Mouse (Mus musculus) thymus, postnatal 14 days (tissue): ENCODE results near the gene Sema6d.

Experiments used
- DNase-seq: peaks from one replicate; pipeline ENCODE4 v3.0.0; 2021

The Sema6d gene

DNA sequence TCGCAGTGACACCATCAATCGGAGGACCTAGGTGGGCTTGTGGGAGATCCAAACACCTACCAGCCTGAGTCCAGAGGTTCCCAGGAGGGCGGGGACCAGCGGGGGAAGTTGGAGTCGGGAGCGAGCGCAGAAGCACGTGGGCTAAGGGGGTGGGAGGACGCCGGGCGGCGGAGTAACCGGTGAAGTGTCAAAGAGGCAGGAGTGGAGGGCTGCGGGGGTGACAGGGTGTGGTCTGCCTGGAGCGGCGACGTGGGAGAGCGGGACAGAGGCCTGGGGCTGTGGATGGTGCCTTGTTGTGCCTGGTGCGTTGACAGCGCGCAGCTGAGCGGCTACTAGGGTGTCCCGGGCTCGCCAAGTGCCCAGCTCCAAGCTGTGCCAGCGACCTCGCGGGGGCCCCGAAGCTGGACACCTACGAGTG lies at the start of gene Sema6d:
Gene Sema6d, plus strand, starts transcription at position 157 of the 418 bp plus-strand sequence.
- no peak for DNase-seq

DNA sequence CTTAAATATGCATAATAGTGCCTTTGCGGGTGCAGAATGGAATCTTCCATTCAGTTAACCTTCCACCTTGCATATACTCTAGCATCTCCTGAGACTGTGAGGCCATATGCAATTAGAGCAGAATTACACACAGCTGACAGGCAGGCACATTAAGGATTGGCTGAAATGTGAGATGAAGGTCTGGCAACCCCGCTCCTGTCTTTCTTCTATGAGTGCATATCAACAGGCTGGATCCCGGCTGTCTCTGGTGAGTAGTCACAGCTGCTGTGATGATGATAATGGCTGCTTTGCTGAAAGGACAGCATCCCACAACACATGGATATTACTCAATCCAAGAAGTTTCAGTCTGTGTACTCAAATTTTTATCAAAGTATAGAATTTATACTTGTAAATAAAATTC lies 29.9 kb upstream of the Sema6d start:
- no peak for DNase-seq

DNA sequence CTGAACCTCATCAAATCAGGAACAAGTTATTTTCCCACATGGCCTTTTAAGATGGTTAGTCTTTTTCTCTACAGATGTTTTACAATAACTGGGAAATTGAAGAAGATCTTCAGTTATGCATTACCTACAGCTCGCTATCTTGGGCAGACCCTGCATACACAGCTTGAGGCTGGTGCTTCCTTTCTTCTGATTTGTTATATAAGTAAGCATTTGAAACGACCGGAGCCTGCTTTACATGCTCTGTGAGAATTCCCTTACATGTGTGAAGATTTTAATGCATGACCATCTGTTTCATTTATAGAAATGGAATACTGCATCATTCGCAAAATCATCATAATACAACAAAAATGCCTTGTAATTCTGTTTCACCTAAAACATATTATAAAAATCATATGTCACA lies 21.4 kb upstream of the Sema6d start:
- no peak for DNase-seq

DNA sequence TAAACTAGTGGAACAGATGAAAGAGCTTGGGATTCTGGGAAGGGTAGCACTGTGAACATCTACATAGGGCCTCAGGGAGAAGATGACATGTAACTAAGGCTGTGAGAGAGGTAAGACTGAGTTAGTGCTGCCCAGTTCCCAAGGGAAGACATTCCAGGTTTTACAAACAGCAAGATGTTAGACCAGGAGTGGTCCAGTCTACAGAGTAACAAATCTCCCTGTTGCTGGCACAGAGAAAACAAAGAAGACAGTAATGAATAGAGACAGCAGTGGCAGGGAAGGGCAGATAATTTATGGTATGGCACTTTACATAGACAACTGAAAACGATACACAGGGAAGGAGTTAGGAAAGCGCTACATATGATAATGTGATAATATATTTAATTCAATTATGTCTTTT lies 19.1 kb upstream of the Sema6d start:
- no peak for DNase-seq

DNA sequence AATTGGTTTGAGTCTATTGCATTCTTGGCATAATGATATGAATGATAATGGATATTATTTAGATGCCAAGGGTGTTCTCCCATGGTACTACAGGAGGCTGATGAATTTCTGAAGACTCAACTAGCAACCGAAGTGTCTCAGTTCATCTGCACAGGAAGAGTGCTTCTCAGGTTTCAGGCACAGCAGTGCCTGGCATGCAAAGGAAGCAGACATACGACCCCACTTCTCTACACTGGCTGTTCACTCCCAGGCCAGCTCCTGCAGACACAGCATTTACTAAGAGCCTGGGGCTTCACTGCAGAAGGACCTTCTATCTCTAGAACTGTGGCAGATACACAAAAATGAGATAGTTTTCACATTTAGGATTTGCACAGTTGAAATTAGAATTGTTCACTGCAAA lies 18.4 kb upstream of the Sema6d start:
- no peak for DNase-seq

DNA sequence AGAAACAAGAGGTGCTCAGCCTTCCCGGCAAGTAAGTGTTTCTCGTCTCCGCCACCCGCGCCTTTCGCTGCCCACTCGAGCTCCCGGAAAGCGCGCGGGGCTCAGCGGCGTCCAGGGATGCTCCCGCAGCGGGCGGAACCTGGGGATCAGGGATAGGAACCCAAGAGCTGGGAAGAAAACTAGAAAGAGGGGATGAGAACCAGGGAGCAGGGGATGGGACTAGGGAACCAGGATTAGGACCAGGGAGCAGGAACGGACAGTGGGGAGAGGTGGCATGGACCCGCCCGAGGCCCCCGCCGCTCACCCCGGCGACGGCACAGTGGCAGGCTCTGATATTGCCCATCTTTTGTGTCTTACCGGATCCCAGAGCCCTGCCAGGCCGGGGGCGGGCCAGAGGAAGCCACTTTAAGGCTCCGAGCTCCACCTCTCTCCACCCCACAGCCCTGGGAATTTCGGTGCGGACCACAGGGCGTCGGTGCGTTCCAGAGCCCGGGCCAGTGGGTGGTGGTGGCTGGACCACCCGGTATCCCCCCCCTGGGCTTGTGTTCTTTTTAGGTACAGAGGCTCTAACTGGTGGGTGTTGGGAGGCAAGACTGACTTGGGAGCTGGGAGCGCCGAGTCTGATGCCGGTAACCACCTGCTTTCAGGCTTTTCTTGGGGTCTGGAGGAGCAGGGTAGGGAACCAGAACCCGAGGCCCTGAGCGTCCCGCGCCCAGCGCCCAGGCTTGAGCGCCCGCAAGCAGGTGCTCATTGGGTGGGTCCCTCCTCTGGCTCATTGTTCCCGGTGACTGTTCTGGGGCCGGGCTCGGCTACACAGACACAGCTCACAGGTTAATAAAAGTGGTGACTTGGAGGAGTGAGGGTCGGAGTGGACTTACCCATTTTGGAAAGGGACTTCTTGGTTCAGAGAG lies 717 bp downstream of the Sema6d start:
- DNase-seq: no peak

DNA sequence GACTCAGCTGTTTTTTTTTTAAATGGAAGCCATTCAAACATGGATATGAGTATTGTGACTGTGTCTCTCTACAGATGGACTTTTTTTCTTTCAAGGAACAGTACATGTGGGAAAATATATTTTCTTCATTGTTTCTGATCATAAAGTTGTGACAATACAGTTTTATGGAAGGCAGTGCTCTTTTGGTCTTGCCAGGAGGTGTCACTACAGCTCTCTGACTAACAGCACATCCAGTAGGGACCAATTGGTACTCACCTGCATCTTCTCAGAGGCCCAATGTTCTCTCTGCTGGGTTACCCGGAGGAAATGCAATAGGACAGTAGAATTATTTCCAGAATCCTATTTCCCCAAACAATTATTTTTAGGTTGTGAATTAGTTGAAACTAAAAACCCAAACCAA lies 9.9 kb downstream of the Sema6d start:
- DNase-seq: no peak

DNA sequence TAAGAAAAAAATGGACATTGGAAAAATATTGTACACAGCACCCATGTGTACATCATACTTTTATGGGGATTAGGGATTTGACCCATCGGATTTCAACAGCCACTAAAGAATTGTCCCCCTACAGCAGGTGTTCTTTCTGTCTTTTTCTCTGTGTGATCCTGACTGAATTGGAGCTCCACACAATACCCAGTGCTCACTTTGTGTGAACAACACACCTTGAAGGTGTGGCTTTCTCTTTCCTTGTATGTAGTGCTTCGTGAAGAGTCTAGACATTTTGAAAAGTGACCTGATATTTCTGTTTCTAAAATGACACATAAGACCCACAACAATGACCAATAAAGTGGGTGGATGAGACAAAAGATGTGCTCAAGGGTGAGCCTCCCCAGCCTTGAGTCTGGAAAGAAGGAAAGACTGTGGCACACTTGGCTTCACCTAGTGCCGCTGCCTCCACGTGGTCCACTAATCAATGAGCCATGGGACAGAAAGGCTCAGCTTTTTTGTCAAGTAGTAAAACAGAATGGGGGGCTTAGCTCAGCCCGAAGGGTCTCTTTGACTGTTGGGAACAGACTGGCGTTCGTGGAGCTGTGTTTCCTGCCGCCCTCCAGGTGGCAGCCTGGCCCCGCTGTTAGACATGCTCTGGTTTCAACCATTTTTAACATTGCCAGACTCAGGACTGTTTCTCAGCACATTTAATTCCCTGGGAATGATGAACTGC lies 10.9 kb downstream of the Sema6d start:
- DNase-seq: no peak

DNA sequence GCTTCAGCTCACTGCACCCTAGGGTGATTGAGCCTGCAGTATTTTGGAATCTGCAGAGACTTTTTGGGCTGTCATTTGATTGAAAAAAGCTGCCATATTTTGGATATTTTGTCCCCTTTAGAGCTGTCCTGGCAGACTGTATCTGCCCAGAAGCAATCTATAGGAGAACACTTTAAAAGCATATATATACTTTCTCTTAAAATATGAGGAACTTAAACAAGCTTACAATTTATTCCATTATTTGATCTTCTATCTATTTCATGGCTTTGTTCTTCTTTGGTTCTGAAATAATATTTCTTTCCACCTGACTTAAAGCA lies 11.4 kb downstream of the Sema6d start:
- no peak for DNase-seq

DNA sequence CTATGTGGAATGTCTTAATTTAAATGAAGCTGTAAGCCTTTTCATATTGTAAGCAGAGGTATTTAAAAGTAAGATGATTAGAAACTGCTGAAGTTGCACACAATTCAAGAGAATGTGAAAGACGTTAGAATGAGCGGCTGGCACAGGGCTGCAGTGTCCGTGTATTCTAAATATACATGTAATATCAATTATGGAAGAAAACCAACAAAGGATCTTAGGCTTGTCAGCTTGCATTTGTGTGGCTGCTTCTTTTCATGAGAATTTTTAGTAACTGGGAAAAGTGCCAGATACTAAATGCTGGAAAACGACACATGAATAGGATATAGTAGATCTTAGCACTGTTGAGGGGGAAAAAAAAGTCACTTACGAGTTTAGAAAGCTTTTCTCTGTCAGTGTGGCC lies 11.8 kb downstream of the Sema6d start:
- DNase-seq: no peak

DNA sequence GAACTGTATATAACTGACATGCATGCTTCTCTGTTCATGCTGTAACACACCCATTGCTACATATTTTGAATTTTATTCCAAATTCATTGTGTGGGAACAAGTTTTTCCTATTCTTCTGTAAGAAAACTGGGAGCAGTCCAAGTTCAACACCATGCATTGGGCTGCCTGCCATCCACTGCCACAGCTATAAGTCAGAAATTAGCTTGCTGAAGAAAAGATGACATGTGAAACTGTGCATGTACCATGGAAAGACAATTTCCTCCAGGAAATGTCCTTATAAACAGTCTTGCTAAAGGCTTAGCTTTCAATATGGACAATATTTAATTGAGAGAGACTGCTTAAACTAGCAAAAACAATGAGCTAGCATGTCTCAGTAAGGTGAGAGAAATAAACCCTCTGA lies 13.5 kb downstream of the Sema6d start:
- no peak for DNase-seq

DNA sequence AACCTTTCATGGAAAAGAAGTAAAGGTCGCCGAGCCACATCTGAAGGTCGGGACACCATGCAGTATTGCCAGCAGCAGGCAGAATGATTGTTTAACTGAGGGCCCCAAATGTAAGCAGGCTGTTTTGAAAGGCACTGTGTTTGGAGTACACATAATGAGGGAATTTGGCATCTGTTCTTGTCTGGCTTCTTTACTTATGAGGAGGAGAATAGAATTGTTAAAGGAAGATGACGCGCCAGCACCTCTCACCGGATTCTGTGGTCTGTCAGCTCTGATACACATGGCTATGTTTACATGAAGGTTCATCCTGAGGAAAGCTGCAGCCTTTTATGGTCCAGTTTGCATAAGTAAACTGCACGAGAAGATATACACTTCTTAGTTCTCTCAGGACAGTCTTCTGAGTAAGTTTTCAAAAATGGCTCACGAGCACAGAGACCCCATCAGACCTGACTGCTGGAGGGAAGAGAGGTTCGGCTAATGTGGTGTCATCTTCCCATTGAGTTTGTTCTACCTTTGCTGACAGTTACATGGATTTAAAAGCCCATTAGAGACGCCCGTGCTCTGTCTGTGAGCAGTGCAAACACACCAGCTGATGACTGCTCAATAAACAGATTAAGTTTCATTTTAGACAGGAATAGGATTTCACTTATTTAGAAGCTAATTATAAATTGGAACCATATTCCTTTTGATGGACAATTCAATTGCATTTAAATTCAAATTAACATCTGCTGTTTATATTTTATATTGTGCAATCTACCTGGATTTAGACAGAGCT lies 28.9 kb downstream of the Sema6d start:
- no peak for DNase-seq

DNA sequence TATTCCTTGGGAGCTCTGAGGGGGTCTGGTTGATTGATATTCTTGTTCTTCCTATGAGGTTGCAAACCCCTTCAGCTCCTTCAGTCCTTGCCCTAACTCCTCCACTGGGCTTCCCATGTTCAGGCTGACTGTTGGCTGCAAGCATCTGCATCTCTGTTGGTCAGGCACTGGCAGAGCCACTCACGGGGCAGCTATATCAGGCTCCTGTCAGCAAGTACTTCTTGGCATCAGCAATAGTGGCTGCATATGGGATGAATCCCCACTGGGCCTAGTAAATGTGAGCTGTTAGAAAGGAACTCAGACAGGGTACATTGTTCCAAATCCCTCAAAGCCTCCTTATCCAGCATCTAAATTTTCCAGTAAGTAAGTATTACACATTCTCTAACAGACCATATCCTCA lies 30.6 kb downstream of the Sema6d start:
- DNase-seq: no peak

DNA sequence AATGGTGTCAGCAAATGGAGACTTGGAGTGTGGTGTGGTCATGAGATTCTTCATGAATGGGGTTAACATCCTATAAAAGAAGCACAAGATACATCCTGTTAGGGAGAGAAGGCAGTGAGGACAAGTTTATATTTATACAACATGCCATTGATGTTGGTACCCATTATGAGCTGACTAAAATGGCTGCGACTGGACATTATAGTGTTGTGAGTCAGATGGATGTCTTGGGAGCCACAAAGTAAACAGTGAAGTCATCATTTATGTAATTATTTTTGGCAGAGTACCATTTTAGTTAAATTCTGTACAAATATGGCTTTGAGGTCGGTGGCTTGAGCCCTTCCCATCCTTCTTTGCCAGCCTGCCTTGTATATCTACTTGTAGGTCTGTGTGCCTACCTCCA lies 31.8 kb downstream of the Sema6d start:
- DNase-seq: no peak

DNA sequence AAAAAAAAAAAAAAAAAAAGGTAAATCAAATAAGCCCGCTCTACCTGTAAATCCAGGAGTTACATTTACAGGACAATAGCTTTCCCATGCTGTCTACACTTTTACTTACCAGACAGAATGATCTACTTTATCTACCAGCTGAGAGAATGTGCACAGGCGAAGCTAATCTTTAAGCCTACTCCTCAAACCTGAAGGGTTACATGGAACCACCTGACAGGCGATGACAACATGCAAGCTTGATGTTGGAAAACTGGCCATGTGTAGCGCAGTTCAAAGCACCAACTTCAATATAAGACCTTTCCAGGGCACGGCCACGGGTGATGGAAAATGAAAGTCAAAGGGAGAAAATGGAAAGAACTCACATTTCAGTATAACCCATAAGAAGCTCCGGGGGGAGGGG lies 35.7 kb downstream of the Sema6d start:
- no peak for DNase-seq

DNA sequence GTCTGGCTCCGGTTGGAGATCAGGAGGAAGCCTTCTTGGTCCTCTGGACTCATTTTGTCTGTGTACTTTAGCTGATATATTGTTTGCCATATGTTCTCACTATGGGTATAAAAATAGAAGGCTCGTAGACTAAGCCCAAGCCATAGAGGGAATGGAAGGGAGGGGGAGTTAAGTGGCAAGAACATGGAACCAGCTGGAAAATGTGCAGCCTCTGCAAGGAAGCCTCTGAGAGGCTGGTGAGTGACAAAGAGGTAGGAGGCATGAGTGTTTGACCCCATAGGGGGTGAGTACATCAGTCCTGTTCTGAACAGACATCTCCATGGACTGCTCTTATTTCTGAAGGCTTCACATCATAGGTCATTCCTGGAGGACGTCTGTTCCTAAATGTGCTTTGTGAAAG lies 37.1 kb downstream of the Sema6d start:
- no peak for DNase-seq

DNA sequence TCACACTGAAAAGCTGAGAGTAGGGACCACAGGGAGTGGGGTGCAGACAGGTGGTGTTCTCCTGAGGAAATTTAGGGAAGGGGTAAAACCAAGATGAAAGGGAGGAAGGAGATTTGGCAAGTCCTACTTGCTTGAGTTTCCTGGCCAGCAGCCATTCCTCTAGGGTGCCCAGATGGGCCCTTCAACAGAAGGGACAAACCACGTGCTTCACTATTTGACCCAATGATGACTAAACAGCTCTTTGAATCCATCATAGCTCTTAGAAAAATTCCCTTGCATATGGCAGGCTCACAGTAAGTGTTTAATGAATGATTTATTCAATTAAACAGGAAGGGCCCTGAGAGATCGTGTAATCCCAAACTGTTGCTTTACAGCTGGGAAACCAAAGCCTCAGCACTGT lies 41.1 kb downstream of the Sema6d start:
- DNase-seq: no peak

DNA sequence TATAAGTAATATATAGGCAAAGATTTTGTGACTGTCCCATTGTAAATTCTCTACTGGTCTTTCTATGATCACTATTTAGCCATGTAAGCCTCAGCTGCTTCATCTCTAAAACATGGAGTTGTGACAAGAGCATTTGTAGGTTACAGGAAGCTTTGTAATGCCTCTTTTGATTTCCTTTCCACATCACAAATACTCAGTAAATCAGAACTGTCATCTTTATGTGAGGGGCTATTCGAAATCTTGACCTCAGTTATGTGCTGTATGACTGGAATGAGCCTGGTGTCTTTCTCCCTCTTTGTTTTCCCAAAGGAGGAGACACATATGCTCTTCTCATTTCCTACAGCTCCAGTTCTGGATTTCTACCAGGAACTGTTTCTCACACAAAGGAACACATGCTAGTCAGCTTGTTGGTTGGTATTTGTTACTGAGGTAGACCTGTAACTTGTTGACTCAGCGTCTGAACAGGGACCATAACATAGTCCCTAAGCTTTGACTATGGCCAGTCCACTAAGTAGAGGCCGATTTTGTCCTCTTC lies 51.8 kb downstream of the Sema6d start:
- DNase-seq: no peak

DNA sequence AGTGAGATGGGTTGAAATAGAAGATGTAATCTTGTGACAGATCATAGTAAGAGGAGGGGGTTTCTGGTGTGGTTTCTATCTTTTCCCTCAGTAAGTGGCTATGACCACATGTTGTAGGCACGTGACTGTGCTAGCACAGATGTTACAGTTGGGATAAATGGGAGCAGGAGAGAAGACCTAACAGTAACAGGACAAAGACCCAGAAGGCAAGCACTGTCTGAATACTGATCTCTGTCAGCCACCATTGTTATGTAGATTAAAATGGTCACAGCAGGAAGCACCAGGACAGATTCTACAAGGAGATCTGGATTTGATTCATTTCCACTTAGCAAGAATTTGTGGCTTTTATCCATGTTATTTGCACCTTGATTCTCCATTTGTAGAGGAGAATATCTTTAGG lies 55.8 kb downstream of the Sema6d start:
- DNase-seq: no peak

DNA sequence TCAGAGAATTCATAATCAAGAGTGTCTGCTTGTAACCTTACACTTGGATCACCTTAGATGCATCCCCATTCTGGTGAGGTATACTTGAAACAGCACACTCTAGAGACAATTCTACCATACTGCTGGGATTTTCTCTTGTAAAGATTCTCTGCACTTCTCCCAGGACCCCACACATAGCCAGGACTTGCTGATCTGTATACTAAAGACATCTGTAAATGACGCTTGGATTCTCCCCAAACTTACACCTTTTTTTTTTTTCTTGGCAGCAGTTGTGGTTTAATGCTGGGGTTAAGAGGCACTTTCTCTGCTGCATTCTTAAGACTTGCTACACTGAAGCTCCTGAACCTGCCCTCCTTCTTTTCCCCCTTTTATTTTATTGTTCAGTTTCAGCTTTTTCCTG lies 68.4 kb downstream of the Sema6d start:
- DNase-seq: no peak

DNA sequence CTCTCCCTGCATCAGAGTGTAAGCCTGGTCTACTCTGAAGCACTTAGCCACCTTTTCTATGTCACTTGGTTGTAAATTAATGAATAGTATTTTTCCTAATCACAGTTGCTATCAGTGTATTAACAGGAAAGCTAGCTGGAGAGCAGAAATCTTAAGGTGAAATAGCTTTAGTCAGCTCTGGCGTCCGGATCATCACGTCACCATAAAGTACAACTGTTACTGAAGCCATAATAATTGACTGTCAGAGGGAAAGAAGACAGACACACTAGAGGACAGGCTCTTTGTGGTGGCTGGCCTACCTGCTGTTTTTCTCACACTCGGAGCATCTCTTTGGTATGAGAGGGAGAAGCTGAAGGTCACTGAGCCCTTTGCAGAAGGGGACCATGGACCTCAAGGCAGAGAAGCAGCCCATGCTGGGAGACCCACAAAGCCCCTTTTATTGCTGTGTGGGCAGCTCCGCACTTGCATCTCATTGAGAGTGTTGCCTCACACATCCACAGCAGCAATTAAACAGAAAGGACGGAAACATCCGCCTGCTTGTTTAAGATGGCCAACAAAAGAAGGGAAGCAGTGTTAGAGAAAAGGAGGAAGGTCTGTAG lies 72.3 kb downstream of the Sema6d start:
- no peak for DNase-seq

DNA sequence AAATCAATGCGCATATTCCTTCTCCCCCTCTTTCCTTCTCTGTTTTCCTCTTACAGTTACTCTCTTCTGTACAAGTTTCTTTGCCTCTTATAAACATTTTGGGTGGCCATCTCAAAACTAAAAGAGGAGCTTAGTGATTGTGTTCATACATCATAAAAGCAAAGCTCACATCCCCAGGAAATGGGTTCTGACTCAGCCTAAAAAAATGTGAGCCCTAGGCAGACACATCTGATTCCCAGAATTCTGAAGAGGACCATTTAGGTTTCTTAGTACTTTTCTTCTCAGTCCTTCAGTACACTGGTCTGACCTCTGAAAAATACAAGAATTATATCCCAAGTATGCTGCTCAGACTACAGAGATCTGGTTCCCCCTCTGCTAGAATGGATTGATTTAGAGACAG lies 78.6 kb downstream of the Sema6d start:
- DNase-seq: no peak

DNA sequence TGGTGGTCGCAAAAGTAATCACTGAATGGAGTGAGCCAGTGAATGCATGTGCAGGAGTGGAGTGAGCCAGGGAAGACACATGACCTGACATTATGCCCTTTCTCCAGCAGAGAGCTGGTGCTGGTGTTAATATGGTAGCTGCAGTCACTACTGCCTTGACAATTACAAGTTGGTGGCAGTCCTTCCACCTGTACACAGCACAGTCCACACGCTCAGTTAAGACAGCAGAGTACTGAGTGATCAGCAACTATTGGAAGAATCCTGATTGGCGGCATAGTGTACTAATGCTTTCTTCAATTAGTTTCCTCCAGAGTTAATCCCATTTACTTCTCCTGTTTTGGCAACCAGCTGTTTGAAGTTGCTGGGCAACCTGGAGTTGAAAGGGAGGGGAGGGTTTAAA lies 81.9 kb downstream of the Sema6d start:
- no peak for DNase-seq
